Mouse (Mus musculus): ENCODE data around the gene Clic1.

GRCm38 (mm10) chr17:35031272-35031671 lies 18.5 kb upstream of the Clic1 start:
- no peak for TF ChIP-seq SMC3 (IDR thresholded peaks at IDR 0.05; ENCODE audit: low read depth, low read length)
- no peak for TF ChIP-seq NRF1 (IDR thresholded peaks at IDR 0.05; ENCODE audit: low read depth, low read length)
